Mouse (Mus musculus): ENCODE results near the gene Oxld1. TPM values are rescaled to one million over a fixed set of nuclear protein-coding genes. Genes with fewer than 3 reads are reported as not detected.

Oxld1 gene
- polyA plus RNA-seq, 1 experiment: 15.4 TPM

DNA sequence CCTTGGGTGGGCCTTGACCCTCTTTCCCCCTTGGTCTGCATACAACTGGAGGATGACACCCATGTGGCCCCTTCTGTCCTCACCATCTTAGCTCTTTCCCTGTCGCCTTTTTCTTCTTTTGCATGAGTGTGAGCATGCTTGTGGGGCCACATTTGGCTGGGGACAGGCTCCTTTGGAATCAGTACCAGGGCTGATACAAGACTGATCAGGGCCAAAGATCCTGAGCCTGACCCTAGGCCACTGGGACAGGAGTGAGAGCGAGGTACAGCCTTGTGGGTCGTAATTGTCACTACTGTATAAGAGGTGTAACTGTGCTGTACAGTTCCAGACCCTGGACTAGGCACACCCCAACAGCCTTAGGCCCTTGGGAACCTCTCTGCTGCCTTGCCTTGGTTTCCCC, 36.0 kb upstream of the Oxld1 start:
- peaks cover 36% of the 10 kb centered on the region for H3K4me1 ChIP-seq (ENCODE audit: control insufficient read depth, insufficient read depth, low read length)
- TF ChIP-seq POLR2A (IDR thresholded peaks at IDR 0.05; ENCODE audit: borderline replicate concordance, low read depth, low read length) (no peak), CTCF (IDR thresholded peaks at IDR 0.05; ENCODE audit: low read depth, low read length) (no peak)
- no peak overlapping the region for H3K4me3 ChIP-seq (ENCODE audit: insufficient read depth, low read length)
- H3K27ac ChIP-seq (ENCODE audit: insufficient read depth, low read depth, low read length): no peak overlapping the region

DNA sequence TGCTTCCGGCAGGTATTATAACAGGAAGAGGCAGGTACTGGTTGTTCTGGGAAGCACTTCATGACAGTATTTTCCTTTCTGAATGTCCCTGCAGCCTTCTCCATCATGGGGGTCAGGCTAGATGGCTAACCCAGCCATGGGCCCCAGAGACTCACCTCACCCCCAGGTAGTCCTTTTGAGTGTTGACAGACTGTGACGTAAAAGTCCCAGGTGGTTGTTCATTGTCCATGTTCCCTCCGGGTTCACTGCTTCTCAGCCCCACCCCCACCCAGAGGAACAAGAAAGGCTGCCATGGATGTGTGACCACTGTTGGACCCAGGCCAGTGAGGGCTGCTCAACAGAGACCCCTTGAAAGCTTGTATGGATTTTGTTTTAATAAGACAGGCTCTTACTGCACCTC, 35.5 kb upstream of the Oxld1 start:
- peak overlapping the region; percentile 74 for H3K27ac ChIP-seq (ENCODE audit: insufficient read depth, low read depth, low read length)
- H3K4me3 ChIP-seq (ENCODE audit: insufficient read depth, low read length): peak overlapping the region; percentile 89
- H3K4me1 ChIP-seq (ENCODE audit: control insufficient read depth, insufficient read depth, low read length): peaks cover 36% of the 10 kb centered on the region
- no peak for TF ChIP-seq POLR2A (IDR thresholded peaks at IDR 0.05; ENCODE audit: borderline replicate concordance, low read depth, low read length)
- TF ChIP-seq CTCF (IDR thresholded peaks at IDR 0.05; ENCODE audit: low read depth, low read length): no peak

- peak overlapping the region; percentile 74 for H3K27ac ChIP-seq (ENCODE audit: insufficient read depth, low read depth, low read length)
- TF ChIP-seq CTCF (IDR thresholded peaks at IDR 0.05; ENCODE audit: low read depth, low read length) (no peak), POLR2A (IDR thresholded peaks at IDR 0.05; ENCODE audit: borderline replicate concordance, low read depth, low read length) (no peak)
- peak overlapping the region; percentile 89 for H3K4me3 ChIP-seq (ENCODE audit: insufficient read depth, low read length)
- peaks cover 36% of the 10 kb centered on the region for H3K4me1 ChIP-seq (ENCODE audit: control insufficient read depth, insufficient read depth, low read length)
Observed at GRCm38 (mm10) chr11:120492878-120493203, 35.0 kb upstream of the Oxld1 start.

DNA sequence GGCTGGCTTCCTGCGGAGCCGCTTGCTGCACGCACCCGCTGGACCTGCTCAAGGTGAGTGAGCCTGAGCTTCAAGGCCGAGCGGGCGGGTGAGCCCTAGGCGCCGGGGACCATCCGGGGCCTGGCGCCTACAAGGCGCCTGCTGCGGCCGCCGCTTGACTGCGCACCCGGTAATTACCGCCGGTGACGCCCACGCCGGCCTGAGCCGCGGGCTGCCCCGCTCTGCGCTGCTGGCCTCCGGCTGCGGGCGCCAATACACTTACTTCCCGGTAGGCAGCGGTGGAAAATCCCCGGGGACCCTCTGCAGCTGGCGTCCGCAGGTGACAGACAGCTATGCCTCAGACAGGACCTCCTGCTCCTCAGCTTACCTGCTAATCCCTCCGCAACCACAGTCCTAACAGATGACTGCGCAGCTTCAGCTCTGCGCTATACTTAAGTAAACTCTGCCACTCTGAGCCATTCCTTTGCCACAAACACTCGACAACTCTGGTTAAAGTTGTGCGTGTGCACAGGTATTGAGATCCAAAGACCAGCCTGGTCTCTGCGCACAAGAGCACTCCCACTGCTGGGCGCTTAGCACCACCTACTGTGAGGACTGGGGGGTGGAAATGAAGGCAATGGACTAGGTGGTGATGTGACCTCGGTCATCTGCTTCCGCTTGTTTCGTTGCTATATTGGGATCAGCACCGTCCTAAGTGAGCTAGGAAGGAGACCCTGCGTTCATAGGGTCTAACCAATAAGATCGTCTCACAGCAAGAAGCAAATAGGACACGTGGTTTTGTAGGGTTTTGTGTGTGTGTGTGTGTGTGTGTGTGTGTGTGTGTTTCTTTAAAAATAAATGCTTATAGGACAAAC, 34.4 kb upstream of the Oxld1 start:
- peak overlapping the region; percentile 74 for H3K27ac ChIP-seq (ENCODE audit: insufficient read depth, low read depth, low read length)
- peak overlapping the region; percentile 89 for H3K4me3 ChIP-seq (ENCODE audit: insufficient read depth, low read length)
- peaks cover 31% of the 10 kb centered on the region for H3K4me1 ChIP-seq (ENCODE audit: control insufficient read depth, insufficient read depth, low read length)
- TF ChIP-seq POLR2A (IDR thresholded peaks at IDR 0.05; ENCODE audit: borderline replicate concordance, low read depth, low read length) (no peak), CTCF (IDR thresholded peaks at IDR 0.05; ENCODE audit: low read depth, low read length) (no peak)

- peak within 1 kb of the TSS; percentile 89 for H3K4me3 ChIP-seq (ENCODE audit: insufficient read depth, low read length)
- no peak for TF ChIP-seq CTCF (IDR thresholded peaks at IDR 0.05; ENCODE audit: low read depth, low read length)
- TF ChIP-seq POLR2A (IDR thresholded peaks at IDR 0.05; ENCODE audit: borderline replicate concordance, low read depth, low read length): no peak
- peak within 1 kb of the TSS; percentile 74 for H3K27ac ChIP-seq (ENCODE audit: insufficient read depth, low read depth, low read length)
- peaks cover 28% of the 10 kb centered on the region for H3K4me1 ChIP-seq (ENCODE audit: control insufficient read depth, insufficient read depth, low read length)
Observed at GRCm38 (mm10) chr11:120491317-120492023, 33.6 kb upstream of the Oxld1 start, which contains the start of gene Slc25a10. Gene Slc25a10 (plus strand): TSS chr11:120491840.

DNA sequence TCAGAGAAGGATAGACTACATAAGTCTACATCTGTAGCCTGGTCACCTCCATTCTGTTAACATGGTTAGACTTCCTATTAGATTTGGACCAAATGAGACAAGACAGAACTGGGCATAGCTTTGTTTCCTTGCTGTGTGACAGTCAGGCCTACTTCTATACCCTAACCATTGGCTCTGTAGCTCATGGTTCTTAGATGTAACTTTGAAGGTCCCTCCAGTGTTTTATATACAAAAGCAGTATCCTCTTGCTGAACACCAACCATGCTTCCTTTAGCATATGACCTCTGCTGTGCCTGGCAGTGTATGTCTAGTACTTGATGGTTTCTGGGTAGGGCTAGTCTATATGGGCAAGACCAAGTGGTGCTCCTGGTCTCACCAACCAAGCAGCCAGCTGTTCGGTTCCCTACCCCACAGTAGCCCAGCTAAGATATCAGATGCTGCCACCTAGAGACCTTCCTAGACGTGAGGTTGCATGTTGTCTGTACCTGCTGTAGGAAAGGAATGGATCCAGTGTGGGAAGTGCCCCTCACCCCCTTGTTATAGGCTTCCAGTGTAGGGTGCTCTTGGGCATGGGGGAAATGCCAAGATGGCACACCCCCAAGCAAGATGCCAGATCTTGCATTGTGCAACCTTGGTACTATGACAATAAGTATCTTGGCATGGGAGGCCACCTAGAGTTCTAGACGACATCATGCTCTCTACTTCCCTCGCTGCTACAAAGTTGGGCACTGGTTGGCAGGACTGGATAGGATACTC, 32.6 kb upstream of the Oxld1 start:
- H3K4me1 ChIP-seq (ENCODE audit: control insufficient read depth, insufficient read depth, low read length): peaks cover 32% of the 10 kb centered on the region
- H3K4me3 ChIP-seq (ENCODE audit: insufficient read depth, low read length): no peak overlapping the region
- H3K27ac ChIP-seq (ENCODE audit: insufficient read depth, low read depth, low read length): no peak overlapping the region
- TF ChIP-seq POLR2A (IDR thresholded peaks at IDR 0.05; ENCODE audit: borderline replicate concordance, low read depth, low read length) (no peak), CTCF (IDR thresholded peaks at IDR 0.05; ENCODE audit: low read depth, low read length) (no peak)

DNA sequence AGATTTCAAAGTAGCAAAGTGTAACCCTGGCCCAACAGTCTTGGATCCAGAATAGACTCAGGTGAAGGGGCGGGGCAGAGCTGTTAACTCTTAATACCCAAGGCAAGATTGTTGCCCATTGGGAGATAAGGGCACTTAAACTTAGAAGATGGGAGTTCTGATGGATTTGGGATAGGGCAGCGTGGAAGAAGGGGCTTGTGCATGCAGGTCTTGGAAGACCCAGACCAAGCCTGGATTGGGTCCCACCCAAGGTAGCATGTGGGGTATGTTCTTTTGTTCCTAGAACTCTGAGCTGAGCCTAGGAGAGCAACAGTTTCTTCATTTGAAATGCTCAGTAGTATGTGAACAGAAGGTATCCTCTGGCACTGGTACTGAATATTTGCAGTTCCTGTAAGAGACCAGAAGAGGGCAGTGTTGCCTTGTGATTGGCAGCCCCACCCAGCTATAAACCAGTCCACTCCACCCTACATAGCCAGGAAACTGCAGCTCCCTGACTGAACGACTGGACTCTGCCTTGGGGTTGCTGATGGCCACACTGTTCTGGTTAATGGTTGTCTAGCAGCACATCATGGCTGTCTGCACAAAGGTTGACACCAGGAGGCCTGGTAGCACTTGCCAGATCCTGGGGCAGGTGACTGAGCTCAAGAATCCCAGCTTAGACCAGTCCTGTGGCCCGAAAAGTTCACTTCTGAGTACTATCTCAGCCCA, 31.3 kb upstream of the Oxld1 start:
- Histone ChIP-seq H3K4me3 (ENCODE audit: insufficient read depth, low read length) (no peak overlapping the region), H3K4me1 (ENCODE audit: control insufficient read depth, insufficient read depth, low read length) (peaks cover 30% of the 10 kb centered on the region), H3K27ac (ENCODE audit: insufficient read depth, low read depth, low read length) (0 out of 2 replicates have a peak overlapping the region, but pooled peaks have one; percentile 21)
- TF ChIP-seq CTCF (IDR thresholded peaks at IDR 0.05; ENCODE audit: low read depth, low read length) (peak; percentile 86), POLR2A (IDR thresholded peaks at IDR 0.05; ENCODE audit: borderline replicate concordance, low read depth, low read length) (no peak)

DNA sequence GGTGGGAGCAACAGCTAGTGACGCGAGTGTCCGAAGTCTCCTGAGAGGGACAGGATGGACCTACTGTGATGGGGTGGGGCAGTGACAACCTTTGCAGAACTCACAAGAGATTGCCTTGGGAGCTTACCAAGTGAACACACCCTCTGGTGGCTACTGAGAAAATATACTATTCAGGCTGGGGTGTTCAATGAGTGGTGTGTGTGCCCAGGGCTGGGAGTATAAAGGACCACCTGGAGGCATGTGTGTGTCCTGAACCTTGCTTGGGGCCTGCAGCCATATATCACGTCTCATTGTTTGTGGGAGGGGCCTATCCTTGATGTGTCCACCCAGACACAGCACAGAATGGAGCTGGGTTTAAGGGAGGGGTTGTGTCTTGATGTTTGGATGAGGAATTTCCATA, 30.6 kb upstream of the Oxld1 start:
- Histone ChIP-seq H3K4me3 (ENCODE audit: insufficient read depth, low read length) (no peak overlapping the region), H3K27ac (ENCODE audit: insufficient read depth, low read depth, low read length) (no peak overlapping the region), H3K4me1 (ENCODE audit: control insufficient read depth, insufficient read depth, low read length) (peaks cover 23% of the 10 kb centered on the region)
- TF ChIP-seq CTCF (IDR thresholded peaks at IDR 0.05; ENCODE audit: low read depth, low read length) (no peak), POLR2A (IDR thresholded peaks at IDR 0.05; ENCODE audit: borderline replicate concordance, low read depth, low read length) (no peak)

DNA sequence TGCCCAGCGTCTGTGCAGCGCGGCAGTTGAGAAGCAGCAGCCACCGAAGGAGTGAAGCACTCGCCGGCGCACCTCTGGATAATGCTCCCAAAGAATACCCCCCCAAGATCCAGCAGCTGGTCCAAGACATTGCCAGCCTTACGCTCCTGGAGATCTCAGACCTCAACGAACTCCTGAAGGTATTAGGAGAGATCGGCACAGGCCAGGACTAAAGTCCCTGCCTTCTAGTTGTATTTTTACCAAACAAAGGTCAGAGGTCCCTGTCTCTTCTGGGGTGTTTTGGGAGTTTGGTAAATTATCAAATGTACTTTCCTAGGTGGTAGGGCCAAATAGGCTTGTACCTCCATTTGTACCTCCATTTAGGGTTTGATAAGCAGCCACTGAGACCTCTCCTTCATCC, 27.4 kb upstream of the Oxld1 start:
- peak overlapping the region; percentile 66 for H3K27ac ChIP-seq (ENCODE audit: insufficient read depth, low read depth, low read length)
- H3K4me3 ChIP-seq (ENCODE audit: insufficient read depth, low read length): peak overlapping the region; percentile 98
- TF ChIP-seq POLR2A (IDR thresholded peaks at IDR 0.05; ENCODE audit: borderline replicate concordance, low read depth, low read length) (no peak), CTCF (IDR thresholded peaks at IDR 0.05; ENCODE audit: low read depth, low read length) (no peak)
- H3K4me1 ChIP-seq (ENCODE audit: control insufficient read depth, insufficient read depth, low read length): peaks cover 7% of the 10 kb centered on the region
